Mouse (Mus musculus) small intestine, adult 2 months (tissue): ENCODE results near the gene Dynlt1c.
"Not testable (repeated sequence)": the region's sequence is repeated elsewhere in the genome, so short reads cannot be mapped to it uniquely, and the experiment has no call there.

Experiments used
- CTCF ChIP-seq: fragments of 200-500 bp; IDR thresholded peaks from 2 replicates; pipeline ENCODE4 v1.5.1; 2012; ENCODE audit warnings: low read depth, mild to moderate bottlenecking, control low read depth, inconsistent platforms, low read length, moderate library complexity, mixed read lengths; ENCODE audit not compliant: insufficient replicate concordance, insufficient read length; ENCODE audit errors: extremely low read depth
- POLR2A ChIP-seq: fragments of 200-500 bp; IDR thresholded peaks from 2 replicates; pipeline ENCODE4 v1.6.1; 2012; ENCODE audit warnings: low read depth, mild to moderate bottlenecking, control low read depth, inconsistent platforms, low read length, moderate library complexity

- TF ChIP-seq CTCF, POLR2A: not testable (repeated sequence)
Measured at GRCm38 (mm10) chr17:6572202-6572601, 29.3 kb upstream of the Dynlt1c start.
